Mouse (Mus musculus) heart, embryonic 15.5 days (tissue): ENCODE data around the gene Adipor2. TPM values are rescaled to one million over a fixed set of nuclear protein-coding genes. Genes with fewer than 3 reads are reported as not detected.

Experiments used
- ATAC-seq: fragments of 200-750 bp; cut with Nextera tagmentation; replicated peaks from 2 replicates; pipeline ENCODE4 v1.8.0; 2017; ENCODE audit warnings: low read depth, moderate TSS enrichment; ENCODE audit not compliant: insufficient number of reproducible peaks, insufficient read depth, low FRiP score
- H3K27ac ChIP-seq: fragments of 300-500 bp; sonication (generic); 2 replicates; pipeline ENCODE4 v1.5.1; 2015; ENCODE audit warnings: mild to moderate bottlenecking, inconsistent platforms
- H3K27me3 ChIP-seq: fragments of 300-500 bp; sonication (generic); 2 replicates; pipeline ENCODE4 v1.6.1; 2015; ENCODE audit warnings: inconsistent platforms
- H3K36me3 ChIP-seq: fragments of 300-500 bp; sonication (generic); 2 replicates; pipeline ENCODE4 v1.6.1; 2015; ENCODE audit warnings: mild to moderate bottlenecking, inconsistent platforms
- H3K4me1 ChIP-seq: fragments of 300-500 bp; sonication (generic); replicated peaks from 2 replicates; pipeline ENCODE4 v1.6.1; 2015; ENCODE audit warnings: inconsistent platforms
- H3K4me2 ChIP-seq: fragments of 300-500 bp; sonication (generic); 2 replicates; pipeline ENCODE4 v1.6.1; 2015; ENCODE audit warnings: inconsistent platforms, mild to moderate bottlenecking, moderate library complexity
- H3K4me3 ChIP-seq: fragments of 300-500 bp; sonication (generic); 2 replicates; pipeline ENCODE4 v1.5.1; 2015; ENCODE audit warnings: mild to moderate bottlenecking, inconsistent platforms
- H3K9ac ChIP-seq: fragments of 300-500 bp; sonication (generic); 2 replicates; pipeline ENCODE4 v1.6.1; 2015; ENCODE audit warnings: mild to moderate bottlenecking, inconsistent platforms
- H3K9me3 ChIP-seq: fragments of 300-500 bp; sonication (generic); replicated peaks from 2 replicates; pipeline ENCODE4 v1.6.1; 2016; ENCODE audit warnings: inconsistent platforms
- WGBS: fragments of 180-500 bp; shearing (Covaris S2); methylation state at CpG from one replicate; pipeline ENCODE4 v1.1.7; 2015; ENCODE audit warnings: mixed read lengths; 5-methylcytosine and 5-hydroxymethylcytosine counted together
- polyA plus RNA-seq: library from polyadenylated mRNA; unstranded; fragments of >200 nt; fragmentation: Nextera tagmentation; extraction: Ambion mirVana; gene quantifications from 2 replicates; pipeline ENCODE4 v1.2.1, GENCODE M21; 2015

Gene Adipor2
- polyA plus RNA-seq, result 31.2 and 33.9 TPM in 2 replicates

- Histone ChIP-seq H3K27me3 (no peaks in the 10 kb centered on the region), H3K4me2 (peak within 1 kb of the TSS; percentile 55), H3K9ac (no peak within 1 kb of the TSS), H3K9me3 (no peaks in the 10 kb centered on the region), H3K27ac (peak within 1 kb of the TSS; percentile 45), H3K4me3 (peak within 1 kb of the TSS; percentile 34), H3K4me1 (peaks cover 27% of the 10 kb centered on the region), H3K36me3 (no peaks in the 10 kb centered on the region)
- ATAC-seq, result 0 out of 2 replicates have a peak, but pooled peaks have one; percentile 44
- 8% methylated on average over 12 of the region's 12 CpGs for whole genome bisulfite sequencing
Observed at GRCm38 (mm10) chr6:119417354-119417753, at the start of gene Adipor2. Gene Adipor2, minus strand, starts transcription at chr6:119417704.

GRCm38 (mm10) chr6:119466161-119466560 lies 48.7 kb upstream of the Adipor2 start:
- Histone ChIP-seq H3K9me3 (no peaks in the 10 kb centered on the region), H3K4me3 (no peak overlapping the region), H3K4me2 (no peak overlapping the region), H3K4me1 (peaks cover 9% of the 10 kb centered on the region), H3K27ac (no peak overlapping the region), H3K36me3 (no peaks in the 10 kb centered on the region), H3K9ac (no peak overlapping the region), H3K27me3 (no peaks in the 10 kb centered on the region)
- ATAC-seq, result no peak
- WGBS, result 88% methylated on average over 1 of the region's 1 CpGs

- no peaks in the 10 kb centered on the region for H3K9me3 ChIP-seq
Observed at GRCm38 (mm10) chr6:119460391-119460790, 42.9 kb upstream of the Adipor2 start.

GRCm38 (mm10) chr6:119459041-119459440 lies 41.5 kb upstream of the Adipor2 start:
- H3K9me3 ChIP-seq, result no peaks in the 10 kb centered on the region
- no peaks in the 10 kb centered on the region for H3K27me3 ChIP-seq
- no peak overlapping the region for H3K4me3 ChIP-seq
- no peak overlapping the region for H3K4me2 ChIP-seq
- H3K27ac ChIP-seq, result no peak overlapping the region
- H3K36me3 ChIP-seq, result no peaks in the 10 kb centered on the region
- no peaks in the 10 kb centered on the region; the same call in 1 of the 2 replicates for H3K4me1 ChIP-seq
- H3K9ac ChIP-seq, result no peak overlapping the region
- ATAC-seq, result no peak
- 73% methylated on average over 4 of the region's 4 CpGs for WGBS

More at GRCm38 (mm10) chr6:119460391-119460790, 42.9 kb upstream of the Adipor2 start:
- WGBS, result 76% methylated on average over 5 of the region's 5 CpGs
- Histone ChIP-seq H3K9ac (no peak overlapping the region), H3K36me3 (no peaks in the 10 kb centered on the region), H3K4me1 (no peaks in the 10 kb centered on the region), H3K4me3 (no peak overlapping the region), H3K27ac (no peak overlapping the region), H3K27me3 (no peaks in the 10 kb centered on the region), H3K4me2 (no peak overlapping the region)
- ATAC-seq, result no peak

DNA sequence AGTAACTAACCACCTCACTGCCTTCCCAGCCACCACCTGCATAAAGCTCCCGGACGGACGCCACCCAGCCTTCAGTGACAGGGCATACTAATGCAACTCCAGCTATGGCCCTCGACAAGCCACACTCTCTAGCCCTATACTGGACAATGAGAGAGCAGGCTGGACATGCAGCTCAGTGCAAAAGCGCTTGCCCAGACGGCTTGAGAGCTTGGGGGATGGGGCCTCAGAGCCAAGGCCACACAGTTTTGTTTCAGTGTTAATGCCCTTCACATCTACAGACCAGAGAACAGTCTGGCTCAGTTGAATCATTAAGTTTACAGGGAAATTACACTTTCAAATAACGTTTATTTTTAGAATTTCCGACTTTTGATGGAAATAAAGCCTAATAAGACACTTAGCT lies 40.7 kb upstream of the Adipor2 start:
- Histone ChIP-seq H3K27ac (no peak overlapping the region), H3K36me3 (no peaks in the 10 kb centered on the region), H3K4me3 (no peak overlapping the region), H3K9me3 (no peaks in the 10 kb centered on the region), H3K9ac (no peak overlapping the region), H3K27me3 (no peaks in the 10 kb centered on the region), H3K4me2 (no peak overlapping the region), H3K4me1 (peaks cover under 1% of the 10 kb centered on the region; the same call in 1 of the 2 replicates)
- 67% methylated on average over 8 of the region's 8 CpGs for WGBS
- ATAC-seq, result no peak

GRCm38 (mm10) chr6:119451981-119452499 lies 34.5 kb upstream of the Adipor2 start:
- Histone ChIP-seq H3K9ac (peak overlapping the region; percentile 52), H3K27me3 (no peaks in the 10 kb centered on the region), H3K4me1 (peaks cover 35% of the 10 kb centered on the region), H3K27ac (peak overlapping the region; percentile 79), H3K9me3 (no peaks in the 10 kb centered on the region), H3K36me3 (no peaks in the 10 kb centered on the region), H3K4me2 (peak overlapping the region; percentile 82), H3K4me3 (peak overlapping the region; percentile 51)
- 2% methylated on average over 15 of the region's 15 CpGs for WGBS
- ATAC-seq, result peak; percentile 59

DNA sequence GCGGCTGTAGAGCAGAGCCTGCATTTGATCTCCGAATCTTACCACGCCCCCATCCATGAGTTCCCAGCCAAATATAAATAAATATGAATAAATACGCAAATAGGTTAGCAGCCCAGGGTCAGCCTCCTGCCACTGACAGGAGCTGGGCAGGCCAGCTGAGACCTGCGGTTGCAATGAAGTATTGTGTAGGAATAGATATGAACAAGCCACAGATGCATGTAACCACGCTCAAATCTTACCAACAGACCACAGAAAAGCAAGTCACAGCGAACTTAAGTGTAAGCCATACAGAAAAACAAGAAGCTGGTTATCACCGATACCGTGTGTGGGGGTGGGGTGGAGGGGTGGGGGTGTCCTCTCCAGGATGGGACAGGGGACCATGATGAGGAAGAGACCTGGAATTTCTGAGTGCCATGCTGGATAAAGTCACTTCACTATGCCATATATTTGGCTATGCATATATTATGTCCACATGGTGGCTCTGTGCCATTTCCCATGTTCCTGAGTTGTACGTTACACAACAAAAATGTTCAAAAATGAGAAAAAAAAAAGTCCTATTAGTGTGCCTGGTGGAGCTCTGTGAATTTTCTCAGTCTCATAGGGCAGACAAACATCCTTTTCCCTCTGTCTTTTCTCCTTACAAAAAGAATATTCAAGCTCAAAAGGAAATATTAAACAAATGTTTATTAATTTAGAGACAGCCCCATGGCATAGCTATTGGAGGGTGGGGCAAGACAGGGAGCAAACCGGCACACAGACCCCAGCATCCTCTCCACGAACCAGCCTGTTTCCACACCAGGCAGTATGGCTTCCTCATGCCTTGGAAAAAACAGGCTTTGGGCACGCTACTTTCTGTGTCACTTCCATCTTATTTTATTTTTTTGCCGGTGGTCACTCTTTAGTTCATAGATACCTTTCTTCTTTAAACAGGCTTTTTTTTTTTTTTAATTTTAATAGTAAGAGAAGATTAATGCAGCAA lies 33.8 kb upstream of the Adipor2 start:
- Histone ChIP-seq H3K27me3 (no peaks in the 10 kb centered on the region), H3K36me3 (no peaks in the 10 kb centered on the region), H3K4me1 (peaks cover 37% of the 10 kb centered on the region), H3K9me3 (no peaks in the 10 kb centered on the region), H3K4me2 (peak overlapping the region; percentile 82), H3K27ac (0 out of 2 replicates have a peak overlapping the region, but pooled peaks have one; percentile 79), H3K9ac (peak overlapping the region; percentile 52), H3K4me3 (peak overlapping the region; percentile 51)
- ATAC-seq, result no peak
- WGBS, result 44% methylated on average over 14 of the region's 14 CpGs

- peak overlapping the region; percentile 80 for H3K4me2 ChIP-seq
- peak overlapping the region; percentile 49 for H3K9ac ChIP-seq
- H3K4me1 ChIP-seq, result peaks cover 39% of the 10 kb centered on the region
- 4% methylated on average over 23 of the region's 23 CpGs for WGBS
- H3K9me3 ChIP-seq, result no peaks in the 10 kb centered on the region
- no peaks in the 10 kb centered on the region for H3K27me3 ChIP-seq
- H3K36me3 ChIP-seq, result no peaks in the 10 kb centered on the region
- peak overlapping the region; percentile 48 for H3K4me3 ChIP-seq
- peak; percentile 59; the same call in 1 of the 2 replicates for ATAC-seq
- no peak overlapping the region for H3K27ac ChIP-seq
Observed at GRCm38 (mm10) chr6:119449060-119449499, 31.6 kb upstream of the Adipor2 start.

DNA sequence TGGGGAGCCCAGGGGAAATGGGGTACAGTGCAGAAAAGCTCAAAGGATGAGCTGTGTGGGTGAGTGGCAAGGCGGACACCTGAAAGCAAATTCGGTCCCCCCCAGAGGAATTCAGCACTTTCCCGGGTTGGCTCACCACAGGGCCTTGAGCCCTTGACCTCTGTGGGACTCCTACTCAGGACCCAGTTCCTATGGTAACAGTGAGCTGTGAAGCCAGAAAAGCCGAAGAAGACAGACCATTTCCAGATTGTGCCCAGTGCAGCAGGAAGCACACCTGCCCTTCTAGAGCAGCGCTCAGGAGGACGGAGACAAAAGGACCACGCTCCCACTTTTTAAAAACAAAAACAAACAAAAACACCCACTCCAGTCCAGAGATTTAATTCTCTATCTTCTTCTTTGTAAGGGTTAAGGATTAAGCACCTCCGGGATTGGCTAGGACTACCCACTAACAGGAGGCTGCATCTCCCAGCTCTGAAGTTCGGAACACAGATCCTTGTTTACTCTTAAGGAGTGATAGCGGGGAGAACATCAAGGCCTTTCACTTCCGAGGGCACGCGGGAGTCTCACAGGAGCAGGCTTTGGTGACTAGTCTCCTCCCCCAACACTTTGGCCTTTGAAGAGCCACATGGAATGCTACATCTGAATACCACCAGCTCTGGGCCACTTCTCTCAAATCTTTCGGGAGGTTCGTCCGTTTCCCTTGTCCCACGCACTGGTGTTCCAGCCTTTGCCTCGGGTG lies 31.0 kb upstream of the Adipor2 start:
- Histone ChIP-seq H3K36me3 (no peaks in the 10 kb centered on the region), H3K27me3 (no peaks in the 10 kb centered on the region), H3K4me2 (peak overlapping the region; percentile 80), H3K4me3 (peak overlapping the region; percentile 48), H3K27ac (no peak overlapping the region), H3K9me3 (no peaks in the 10 kb centered on the region), H3K4me1 (peaks cover 42% of the 10 kb centered on the region), H3K9ac (peak overlapping the region; percentile 49)
- WGBS, result 15% methylated on average over 18 of the region's 18 CpGs
- ATAC-seq, result no peak

- H3K27ac ChIP-seq, result no peak overlapping the region
- H3K27me3 ChIP-seq, result no peaks in the 10 kb centered on the region
- no peaks in the 10 kb centered on the region for H3K36me3 ChIP-seq
- 50% methylated on average over 11 of the region's 11 CpGs for WGBS
- no peak overlapping the region for H3K4me2 ChIP-seq
- ATAC-seq, result no peak
- peaks cover 25% of the 10 kb centered on the region for H3K4me1 ChIP-seq
- H3K9ac ChIP-seq, result no peak overlapping the region
- no peak overlapping the region for H3K4me3 ChIP-seq
- no peaks in the 10 kb centered on the region for H3K9me3 ChIP-seq
Observed at GRCm38 (mm10) chr6:119445671-119446607, 28.4 kb upstream of the Adipor2 start.
